Mouse (Mus musculus) regulatory T cell (primary cell): ENCODE measurements around the gene Vmn1r7.
"Not testable (repeated sequence)": the region's sequence is repeated elsewhere in the genome, so short reads cannot be mapped to it uniquely, and the experiment has no call there.

Source experiments
- in situ Hi-C: fragments of 300-600 bp; cut with MboI, MseI; formaldehyde crosslinking; loops from one replicate; pipeline ENCODE4 v1.15.1; 2025; ENCODE audit warnings: high pct_unique_total_duplicates

Gene Vmn1r7

GRCm38 (mm10) chr6:57025224-57025623 is at the start of gene Vmn1r7:
TSS of gene Vmn1r7 (minus strand) at chr6:57025324.
- in situ Hi-C loops = not testable (repeated sequence)

DNA sequence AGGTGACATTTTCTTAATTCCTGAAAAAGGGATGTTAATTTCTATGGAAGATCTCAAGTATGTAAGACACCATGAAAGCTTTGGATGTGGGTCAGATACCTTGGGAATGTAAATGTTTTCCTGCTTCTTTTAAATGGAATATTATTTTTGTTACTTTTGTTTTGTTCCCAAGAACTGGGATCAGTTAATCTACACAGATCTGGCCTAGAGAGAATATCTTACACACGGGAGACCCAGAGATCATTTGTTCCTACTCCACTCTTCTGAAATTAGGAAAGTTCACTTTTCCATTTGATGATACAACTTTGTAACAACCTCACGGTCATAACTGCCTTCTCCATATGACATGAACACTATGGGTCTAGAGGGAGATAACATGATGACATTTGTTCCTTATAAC is 41.4 kb upstream of the Vmn1r7 start, which contains the start of gene Vmn1r9:
Vmn1r9 (plus strand) TSS at position 301 of the 400 bp plus-strand sequence.
- in situ Hi-C loops = no loop called here

DNA sequence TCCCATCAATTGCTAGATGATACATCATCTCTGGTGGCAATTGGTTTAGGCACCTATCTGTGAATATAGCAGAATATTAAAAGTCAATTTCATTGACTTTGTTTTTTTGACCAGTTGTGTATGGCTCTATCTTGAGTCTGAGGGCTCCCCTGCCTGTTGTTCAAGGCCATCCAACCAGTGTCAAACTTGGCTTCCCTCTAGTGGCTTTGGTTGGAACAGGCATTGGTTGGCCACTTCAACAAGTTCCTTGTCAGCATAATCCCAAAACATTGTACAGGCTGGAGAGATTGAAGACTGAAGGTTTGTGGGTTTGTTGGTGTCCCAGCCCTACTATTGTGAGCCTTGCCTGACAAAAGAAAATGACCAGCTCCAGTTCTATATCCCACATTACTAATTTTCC is 38.6 kb upstream of the Vmn1r7 start:
- in situ Hi-C loops = no loop called here

GRCm38 (mm10) chr6:57034674-57035073 is 9.6 kb upstream of the Vmn1r7 start:
- in situ Hi-C loops = no loop called here

DNA sequence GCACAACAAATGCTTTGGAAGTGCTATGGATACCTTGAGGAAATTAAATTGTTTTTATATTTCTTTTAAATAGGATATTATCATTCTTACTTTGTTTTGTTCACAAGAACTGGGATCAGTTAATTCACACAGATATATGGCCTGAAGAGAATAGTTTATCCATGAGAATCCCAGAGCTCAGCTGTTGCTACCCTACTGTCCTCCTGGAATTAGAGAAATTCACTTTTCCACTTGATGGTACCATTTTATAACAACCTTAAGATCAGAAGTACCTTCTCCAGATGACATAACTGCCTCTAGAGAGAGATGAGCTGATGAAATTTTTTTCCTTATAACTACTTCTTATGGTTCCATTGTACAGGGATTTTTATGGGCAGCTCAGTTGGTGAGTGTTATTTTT is 6.9 kb upstream of the Vmn1r7 start, which contains the start of gene Vmn1r8:
Vmn1r8 (plus strand) TSS at position 301 of the 400 bp plus-strand sequence.
- in situ Hi-C loops = no loop called here

DNA sequence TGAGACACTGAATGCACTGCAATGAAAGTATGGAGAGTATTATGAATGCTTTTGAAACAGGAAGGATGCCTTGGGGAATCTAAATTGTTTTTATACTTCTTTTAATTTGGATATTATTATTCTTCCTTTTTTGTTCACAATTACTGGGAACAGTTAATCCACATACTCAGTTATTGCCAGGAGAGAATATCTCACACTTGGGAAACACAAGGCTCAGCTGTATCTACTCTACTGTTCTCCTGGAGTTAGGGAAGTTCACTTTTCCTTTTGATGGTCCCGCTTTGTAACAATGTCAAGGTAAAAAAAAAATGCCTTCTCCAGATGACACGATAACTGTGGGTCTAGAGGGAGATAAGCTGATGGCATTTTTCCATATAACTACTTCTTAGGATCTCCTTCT is 28.2 kb downstream of the Vmn1r7 start, which contains the start of gene Vmn1r6:
Vmn1r6 (plus strand) TSS at position 301 of the 400 bp plus-strand sequence.
- in situ Hi-C loops = loop anchor here (10.0 kb wide), 1 partner anchor 1332 kb away; no protein-coding TSS in a partner anchor
